Mouse (Mus musculus) right cerebral cortex, postnatal 14 days (tissue): ENCODE measurements around the gene Dnmbp.
A peak's percentile ranks its signal among the peaks of the same experiment; 100 is the strongest.

Experiments
- DNase-seq: peaks from one replicate; pipeline ENCODE4 v3.0.0; 2022

Gene Dnmbp

GRCm38 (mm10) chr19:43943076-43943475 is 3.1 kb upstream of the Dnmbp start:
- DNase-seq: no peak

GRCm38 (mm10) chr19:43939171-43939768 is 721 bp downstream of the Dnmbp start:
- no peak for DNase-seq

GRCm38 (mm10) chr19:43938355-43938754 is 1.6 kb downstream of the Dnmbp start:
- no peak for DNase-seq

DNA sequence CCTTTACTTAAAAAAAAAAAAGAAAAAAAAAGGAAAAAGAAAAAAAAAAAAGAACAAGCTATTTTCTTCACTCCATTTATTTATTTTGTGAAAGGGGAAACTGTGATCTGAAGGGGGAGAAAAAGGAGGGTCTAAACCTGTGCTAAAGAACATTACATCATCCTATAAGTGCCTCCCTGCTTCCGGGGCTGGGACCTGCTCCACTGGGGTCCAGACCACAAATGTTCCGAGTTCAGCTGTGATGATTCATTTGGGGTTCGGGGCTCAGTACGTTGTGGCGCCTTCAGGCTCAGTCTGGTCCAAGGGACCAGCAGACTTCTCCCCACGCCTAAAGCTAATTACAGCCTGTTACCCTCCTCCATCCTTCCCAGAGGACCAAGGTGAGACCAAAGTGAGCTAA is 9.1 kb downstream of the Dnmbp start:
- no peak for DNase-seq

DNA sequence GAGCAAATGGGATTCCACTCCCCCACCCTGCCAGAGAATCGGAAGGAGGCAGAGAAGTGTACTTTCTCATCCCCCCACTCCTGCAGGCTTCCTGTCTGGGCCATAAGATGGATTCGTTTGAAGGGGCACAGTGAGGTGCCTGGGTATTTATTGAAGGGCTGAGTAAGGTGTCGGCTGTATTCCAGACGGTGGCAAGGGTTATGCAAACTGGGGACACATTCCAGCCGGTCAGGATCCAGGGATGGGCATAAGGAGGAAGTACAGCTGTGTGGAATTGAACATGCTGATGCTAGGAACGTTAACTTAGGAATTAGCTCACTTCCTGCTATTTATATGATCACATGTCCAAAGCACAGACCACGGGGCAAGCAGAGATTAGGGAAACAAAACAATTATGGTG is 9.6 kb downstream of the Dnmbp start:
- no peak for DNase-seq

DNA sequence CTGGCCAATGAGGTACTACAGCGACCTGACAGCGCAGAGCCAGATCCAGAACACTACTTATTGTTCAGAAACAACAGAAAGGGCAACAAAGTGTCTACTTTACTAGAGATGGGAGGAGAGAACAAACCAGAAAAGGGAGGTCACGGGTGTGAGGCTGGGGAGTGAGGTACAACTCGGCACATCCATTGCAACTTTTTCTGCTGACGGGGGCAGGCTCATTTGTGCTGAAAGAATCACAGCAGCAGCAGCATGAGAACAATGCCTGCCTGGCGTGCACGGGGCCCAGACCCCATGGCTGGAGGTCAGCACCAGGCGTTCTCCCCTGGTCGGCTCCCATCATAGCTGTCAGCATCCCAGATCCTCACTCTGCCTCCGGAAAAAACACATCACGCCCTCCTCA is 10.1 kb downstream of the Dnmbp start:
- DNase-seq: no peak

GRCm38 (mm10) chr19:43927967-43928366 is 12.0 kb downstream of the Dnmbp start:
- DNase-seq: no peak

- peak; percentile 12 for DNase-seq
These were observed 12.9 kb downstream of the Dnmbp start for GRCm38 (mm10) chr19:43927057-43927456.

DNA sequence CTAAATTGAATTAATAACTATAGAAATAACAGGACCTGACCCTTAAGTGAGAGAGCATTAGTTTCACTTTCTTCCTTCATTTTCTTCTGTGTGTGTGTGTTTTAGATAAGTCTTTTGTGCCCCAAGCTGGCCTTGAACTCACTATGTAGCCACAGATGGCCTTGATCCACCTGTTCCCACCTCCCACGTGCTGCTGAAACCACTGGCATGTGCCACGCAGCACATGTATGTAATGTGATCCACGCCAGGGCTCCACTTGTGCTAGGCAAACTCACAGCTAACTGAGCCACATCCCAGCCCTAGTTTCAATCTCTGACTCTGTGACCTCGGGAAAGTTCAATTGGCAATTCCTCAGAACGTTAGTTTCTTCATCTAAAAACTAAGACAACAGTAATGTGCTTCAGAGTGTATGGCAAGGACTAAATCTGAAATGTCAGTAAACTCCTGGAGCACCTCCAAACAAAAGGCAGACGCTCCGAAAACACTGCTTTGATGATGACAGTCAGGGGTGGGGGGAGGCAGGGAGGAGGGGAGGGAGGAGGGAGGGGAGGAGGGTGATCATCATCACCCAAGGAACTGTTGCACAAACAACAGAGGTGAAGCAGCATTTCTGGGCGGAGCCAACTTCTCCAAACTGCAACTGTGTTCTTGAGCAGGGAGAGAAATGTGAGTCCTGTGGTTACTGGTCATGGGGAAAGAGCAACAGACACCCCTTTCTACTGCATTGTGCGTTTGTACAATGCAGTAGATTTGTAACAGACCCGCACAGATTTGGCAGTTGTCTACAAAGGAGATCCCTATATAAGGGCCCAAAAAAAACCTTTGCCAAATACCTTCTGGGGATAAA is 13.6 kb downstream of the Dnmbp start:
- no peak for DNase-seq

DNA sequence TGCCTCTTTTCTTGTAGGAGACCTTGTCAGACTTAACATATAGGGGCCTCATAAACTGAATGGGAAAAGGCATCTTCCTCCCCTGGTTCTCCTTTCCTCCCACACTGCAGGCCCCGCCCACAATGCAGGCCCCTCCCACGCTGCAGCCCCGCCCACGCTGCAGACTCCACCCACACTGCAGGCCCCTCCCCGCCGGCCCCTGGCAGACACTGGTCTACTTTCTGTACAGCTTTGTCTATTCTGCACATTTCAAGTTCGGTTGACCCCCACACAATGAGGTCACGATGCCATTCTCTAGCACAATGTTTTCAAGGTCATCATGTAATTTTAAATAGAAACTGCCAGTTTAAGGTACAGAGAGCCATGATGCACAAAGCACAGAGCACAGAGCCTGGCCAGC is 15.6 kb downstream of the Dnmbp start:
- no peak for DNase-seq

DNA sequence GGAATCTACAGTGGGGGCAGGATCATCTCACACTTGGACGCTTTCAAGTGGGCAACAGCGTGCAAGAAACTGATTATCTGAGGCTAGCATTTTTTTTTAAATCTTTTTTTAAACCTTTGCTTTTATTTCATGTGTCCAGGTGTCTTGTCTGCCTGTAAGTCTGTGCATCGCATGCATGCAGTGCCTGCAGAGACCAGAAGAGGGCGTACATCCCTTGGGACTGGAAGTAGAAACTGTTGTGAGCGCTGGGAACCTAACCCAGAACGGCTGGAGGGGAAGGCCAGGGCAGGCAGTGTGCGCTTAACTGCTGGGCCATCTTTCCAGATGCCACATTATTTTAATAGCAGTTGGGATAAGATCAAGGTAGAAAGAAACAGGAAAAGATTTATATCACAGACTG is 17.0 kb downstream of the Dnmbp start:
- no peak for DNase-seq

DNA sequence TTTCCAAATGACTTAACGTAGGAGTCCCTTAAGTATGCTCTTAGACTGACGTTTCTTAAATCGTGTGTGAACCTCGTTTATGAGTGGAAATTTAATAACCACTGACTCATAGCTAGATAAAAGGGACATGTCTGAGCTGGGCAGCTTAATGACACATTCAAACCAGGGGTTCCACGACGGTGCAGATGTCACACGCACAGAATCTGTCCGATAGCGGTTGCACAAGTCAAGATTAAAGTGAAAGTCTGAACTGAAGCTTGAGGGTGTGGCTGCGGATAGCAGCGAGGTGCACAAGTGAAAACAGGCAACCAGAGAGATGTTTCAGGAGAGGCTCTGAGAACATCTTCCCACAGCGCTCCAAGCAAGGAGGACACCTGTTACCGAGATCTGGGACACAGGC is 18.6 kb downstream of the Dnmbp start:
- no peak for DNase-seq

GRCm38 (mm10) chr19:43920453-43921300 is 19.3 kb downstream of the Dnmbp start:
- no peak for DNase-seq

- no peak for DNase-seq
These were observed 20.1 kb downstream of the Dnmbp start for GRCm38 (mm10) chr19:43919841-43920240.

- no peak for DNase-seq
These were observed 21.2 kb downstream of the Dnmbp start for GRCm38 (mm10) chr19:43918834-43919233.

GRCm38 (mm10) chr19:43917763-43918162 is 22.2 kb downstream of the Dnmbp start:
- DNase-seq: no peak

- DNase-seq: no peak
These were observed 22.6 kb downstream of the Dnmbp start for GRCm38 (mm10) chr19:43917406-43917691.

GRCm38 (mm10) chr19:43916586-43917405 is 23.2 kb downstream of the Dnmbp start:
- DNase-seq: no peak

- DNase-seq: no peak
These were observed 24.6 kb downstream of the Dnmbp start for GRCm38 (mm10) chr19:43915431-43915830.

- no peak for DNase-seq
These were observed 25.0 kb downstream of the Dnmbp start for GRCm38 (mm10) chr19:43914986-43915385.

GRCm38 (mm10) chr19:43912775-43913486 is 27.1 kb downstream of the Dnmbp start:
- no peak for DNase-seq

GRCm38 (mm10) chr19:43906492-43906891 is 33.5 kb downstream of the Dnmbp start:
- DNase-seq: no peak
